Mouse (Mus musculus) embryonic facial prominence, embryonic 11.5 days (tissue): ENCODE results near the gene Il12rb1. TPM values are rescaled to one million over a fixed set of nuclear protein-coding genes. Genes with fewer than 3 reads are reported as not detected.

Experiments
- ATAC-seq: fragments of 200-750 bp; cut with Nextera tagmentation; replicated peaks from 2 replicates; pipeline ENCODE4 v1.8.0; 2017; ENCODE audit warnings: low read depth; ENCODE audit not compliant: insufficient number of reproducible peaks, low FRiP score, low TSS enrichment
- DNase-seq: peaks from one replicate; pipeline ENCODE4 v3.0.0-alpha.2; 2015; ENCODE audit warnings: low spot score
- H3K27ac ChIP-seq: fragments of 300-500 bp; sonication (generic); replicated peaks from 2 replicates; pipeline ENCODE4 v1.5.1; 2014; ENCODE audit warnings: mild to moderate bottlenecking, low read depth, low read length, control low read depth
- H3K27me3 ChIP-seq: fragments of 300-500 bp; sonication (generic); 2 replicates; pipeline ENCODE4 v1.6.1; 2014; ENCODE audit warnings: mild to moderate bottlenecking, low read length, moderate library complexity, mixed read lengths; ENCODE audit not compliant: control insufficient read depth, insufficient read depth
- H3K36me3 ChIP-seq: fragments of 300-500 bp; sonication (generic); replicated peaks from 2 replicates; pipeline ENCODE4 v1.6.1; 2014; ENCODE audit warnings: low read depth, mild to moderate bottlenecking, low read length, moderate library complexity, mixed read lengths; ENCODE audit not compliant: control insufficient read depth, insufficient read depth
- H3K4me1 ChIP-seq: fragments of 300-500 bp; sonication (generic); 2 replicates; pipeline ENCODE4 v1.6.1; 2014; ENCODE audit warnings: low read length, mixed read lengths; ENCODE audit not compliant: control insufficient read depth, insufficient read depth
- H3K4me2 ChIP-seq: fragments of 300-500 bp; sonication (generic); 2 replicates; pipeline ENCODE4 v1.6.1; 2014; ENCODE audit warnings: low read depth, mild to moderate bottlenecking, control low read depth, low read length, moderate library complexity
- H3K4me3 ChIP-seq: fragments of 300-500 bp; sonication (generic); 2 replicates; pipeline ENCODE4 v1.5.1; 2014; ENCODE audit warnings: low read depth, low read length, control low read depth
- H3K9ac ChIP-seq: fragments of 300-500 bp; sonication (generic); replicated peaks from 2 replicates; pipeline ENCODE4 v1.6.1; 2014; ENCODE audit warnings: mild to moderate bottlenecking, control low read depth, low read length
- H3K9me3 ChIP-seq: fragments of 300-500 bp; sonication (generic); replicated peaks from 2 replicates; pipeline ENCODE4 v1.6.1; 2016; ENCODE audit warnings: mild to moderate bottlenecking, low read length, inconsistent platforms, mixed read lengths; ENCODE audit not compliant: control insufficient read depth
- WGBS: fragments of 180-500 bp; shearing (Covaris S2); extraction: QIAGEN DNeasy Blood & Tissue Kit; methylation state at CpG from one replicate; pipeline ENCODE4 v1.1.7; 2014; 5-methylcytosine and 5-hydroxymethylcytosine counted together
- polyA plus RNA-seq: library from polyadenylated mRNA; unstranded; fragments of >200 nt; fragmentation: Nextera tagmentation; extraction: Ambion mirVana; gene quantifications from 2 replicates; pipeline ENCODE4 v1.2.1, GENCODE M21; 2014

Il12rb1 gene
- polyA plus RNA-seq, 1 experiment from 2014 or later, result 0.10 TPM

- 2% methylated on average over 54 of the region's 54 CpGs for WGBS
- Histone ChIP-seq H3K27ac (0 out of 2 replicates have a peak overlapping the region, but pooled peaks have one; percentile 28), H3K4me3 (peak overlapping the region; percentile 52), H3K4me1 (peaks cover 15% of the 10 kb centered on the region), H3K36me3 (no peaks in the 10 kb centered on the region), H3K9me3 (no peaks in the 10 kb centered on the region), H3K4me2 (peak overlapping the region; percentile 87), H3K27me3 (peaks cover 28% of the 10 kb centered on the region), H3K9ac (peak overlapping the region; percentile 61)
- no peak; the same call in 1 of the 2 replicates for ATAC-seq
- DNase-seq, result no peak
These were observed 11.7 kb upstream of the Il12rb1 start for GRCm38 (mm10) chr8:70796403-70797080.

- Histone ChIP-seq H3K9me3 (no peaks in the 10 kb centered on the region), H3K27me3 (peaks cover 28% of the 10 kb centered on the region), H3K4me2 (peak overlapping the region; percentile 87), H3K4me1 (peaks cover 15% of the 10 kb centered on the region), H3K9ac (peak overlapping the region; percentile 61), H3K27ac (no peak overlapping the region), H3K4me3 (peak overlapping the region; percentile 52), H3K36me3 (no peaks in the 10 kb centered on the region)
- WGBS, result under 1% methylated on average over 51 of the region's 57 CpGs
- peak; percentile 94 for DNase-seq
- ATAC-seq, result peak; percentile 86
These were observed 10.9 kb upstream of the Il12rb1 start for GRCm38 (mm10) chr8:70797081-70798070.

- no peak overlapping the region for H3K27ac ChIP-seq
- H3K27me3 ChIP-seq, result peaks cover 28% of the 10 kb centered on the region
- no peaks in the 10 kb centered on the region for H3K36me3 ChIP-seq
- ATAC-seq (no peak), DNase-seq (no peak)
- 12% methylated on average over 15 of the region's 15 CpGs for WGBS
- H3K9ac ChIP-seq, result no peak overlapping the region; the same call in 1 of the 2 replicates
- H3K4me1 ChIP-seq, result peaks cover 9% of the 10 kb centered on the region
- no peaks in the 10 kb centered on the region for H3K9me3 ChIP-seq
- no peak overlapping the region; the same call in 1 of the 2 replicates for H3K4me3 ChIP-seq
- H3K4me2 ChIP-seq, result peak overlapping the region; percentile 87; the same call in 1 of the 2 replicates
These were observed 10.0 kb upstream of the Il12rb1 start for GRCm38 (mm10) chr8:70798281-70798680.

GRCm38 (mm10) chr8:70800648-70801047 lies 7.6 kb upstream of the Il12rb1 start:
- Histone ChIP-seq H3K4me2 (no peak overlapping the region), H3K9ac (no peak overlapping the region), H3K4me3 (no peak overlapping the region), H3K36me3 (no peaks in the 10 kb centered on the region), H3K27me3 (peaks cover 43% of the 10 kb centered on the region), H3K9me3 (no peaks in the 10 kb centered on the region), H3K4me1 (peaks cover 9% of the 10 kb centered on the region), H3K27ac (no peak overlapping the region)
- DNase-seq (no peak), ATAC-seq (no peak)
- 44% methylated on average over 10 of the region's 10 CpGs for WGBS

DNA sequence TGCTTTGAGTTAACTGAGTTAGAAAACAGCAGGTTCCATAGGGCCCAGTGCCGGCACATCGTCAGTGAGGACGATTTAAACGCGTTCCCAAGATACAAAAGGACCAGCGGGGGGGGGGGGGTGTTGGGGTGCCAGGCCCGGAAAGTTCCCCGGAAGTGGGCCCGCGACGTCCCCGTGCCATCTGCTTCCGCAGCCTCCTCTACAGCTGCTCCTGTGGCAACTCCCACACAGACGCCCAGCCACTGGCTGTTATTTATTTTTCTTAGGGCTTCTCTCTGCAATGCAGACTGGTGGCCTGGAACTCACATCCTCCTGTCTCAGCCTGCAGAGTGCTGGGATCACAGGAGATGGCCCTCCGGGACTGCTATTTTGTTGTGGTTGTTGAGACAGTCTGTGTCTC lies 7.1 kb upstream of the Il12rb1 start:
- no peak overlapping the region for H3K4me3 ChIP-seq
- no peaks in the 10 kb centered on the region for H3K36me3 ChIP-seq
- no peak overlapping the region for H3K27ac ChIP-seq
- DNase-seq, result no peak
- peaks cover 43% of the 10 kb centered on the region for H3K27me3 ChIP-seq
- H3K4me2 ChIP-seq, result no peak overlapping the region
- 30% methylated on average over 15 of the region's 15 CpGs for WGBS
- no peak for ATAC-seq
- no peaks in the 10 kb centered on the region for H3K9me3 ChIP-seq
- H3K9ac ChIP-seq, result 0 out of 2 replicates have a peak overlapping the region, but pooled peaks have one; percentile 18
- peaks cover 9% of the 10 kb centered on the region for H3K4me1 ChIP-seq

DNA sequence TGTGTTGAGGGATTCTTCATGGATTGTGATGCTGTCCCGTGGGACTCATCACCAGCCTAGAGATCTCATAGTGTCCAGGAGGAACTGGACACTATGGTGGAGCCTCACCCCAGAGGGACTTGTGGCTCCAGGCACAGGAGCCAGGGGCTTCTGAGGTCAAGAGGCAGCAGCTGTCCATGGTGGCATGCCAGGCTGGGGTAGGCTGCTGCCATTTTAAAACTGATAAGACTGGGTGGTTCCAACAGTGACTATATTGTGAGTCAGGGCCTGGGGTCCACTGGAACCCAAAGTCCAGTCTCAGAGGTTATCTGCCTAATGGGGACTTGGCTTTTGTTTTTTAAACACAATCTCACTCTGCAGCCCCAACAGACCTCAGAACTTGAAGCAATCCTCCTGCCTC lies 6.4 kb upstream of the Il12rb1 start:
- DNase-seq (no peak), ATAC-seq (no peak)
- Histone ChIP-seq H3K4me2 (no peak overlapping the region), H3K36me3 (no peaks in the 10 kb centered on the region), H3K27ac (no peak overlapping the region), H3K4me3 (no peak overlapping the region), H3K27me3 (peaks cover 43% of the 10 kb centered on the region), H3K9ac (no peak overlapping the region), H3K9me3 (no peaks in the 10 kb centered on the region), H3K4me1 (peaks cover 4% of the 10 kb centered on the region; the same call in 1 of the 2 replicates)
- WGBS, result 82% methylated on average over 1 of the region's 1 CpGs

DNA sequence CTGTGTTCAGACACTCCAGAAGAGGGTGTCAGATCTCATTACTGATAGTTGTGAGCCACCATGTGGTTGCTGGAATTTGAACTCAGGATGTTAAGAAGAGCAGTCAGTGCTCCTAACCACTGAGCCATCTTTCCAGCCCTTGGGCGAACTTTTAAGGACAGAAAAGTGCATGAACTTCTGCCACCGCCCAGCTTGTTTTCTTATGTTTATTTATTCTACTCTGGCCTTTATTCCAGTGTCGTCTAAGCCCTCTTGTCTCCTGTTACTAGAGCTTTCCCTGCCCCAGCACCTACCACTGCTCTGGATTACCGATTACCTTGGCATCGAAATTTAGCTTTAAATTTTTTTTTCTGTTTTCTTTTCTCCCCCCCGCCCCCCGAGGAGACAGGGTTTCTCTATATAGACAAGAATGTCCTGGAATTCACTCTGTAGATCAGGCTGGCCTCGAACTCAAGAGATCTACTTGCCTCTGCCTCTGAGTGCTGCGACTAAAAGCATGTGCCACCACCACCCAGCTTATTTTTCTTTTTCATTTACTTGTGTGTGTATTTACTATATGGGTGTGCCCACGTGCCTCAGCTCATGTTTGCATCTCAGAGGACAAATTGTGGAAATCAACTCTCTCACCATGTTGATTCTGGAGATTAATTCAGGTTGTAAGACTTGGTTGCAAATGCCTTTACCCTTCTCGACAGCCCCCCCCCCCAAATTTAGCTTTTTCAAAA lies 5.3 kb upstream of the Il12rb1 start:
- 63% methylated on average over 11 of the region's 11 CpGs for WGBS
- H3K4me2 ChIP-seq, result no peak overlapping the region

More for the DNA sequence above, 5.3 kb upstream of the Il12rb1 start:
- no peak overlapping the region for H3K27ac ChIP-seq
- no peaks in the 10 kb centered on the region for H3K9me3 ChIP-seq
- H3K36me3 ChIP-seq, result no peaks in the 10 kb centered on the region
- peaks cover 42% of the 10 kb centered on the region for H3K27me3 ChIP-seq
- H3K4me1 ChIP-seq, result peaks cover 3% of the 10 kb centered on the region; the same call in 1 of the 2 replicates
- ATAC-seq (no peak), DNase-seq (no peak)
- H3K9ac ChIP-seq, result no peak overlapping the region
- H3K4me3 ChIP-seq, result no peak overlapping the region
